Mouse (Mus musculus) embryonic facial prominence, embryonic 11.5 days (tissue): Measurements from ENCODE around the gene Helt. TPM values are rescaled to one million over a fixed set of nuclear protein-coding genes. Genes with fewer than 3 reads are reported as not detected.
A peak's percentile ranks its signal among the peaks of the same experiment; 100 is the strongest.

Experiments
- ATAC-seq: fragments of 200-750 bp; cut with Nextera tagmentation; replicated peaks from 2 replicates; pipeline ENCODE4 v1.8.0; 2017; ENCODE audit warnings: low read depth; ENCODE audit not compliant: insufficient number of reproducible peaks, low FRiP score, low TSS enrichment
- DNase-seq: peaks from one replicate; pipeline ENCODE4 v3.0.0-alpha.2; 2015; ENCODE audit warnings: low spot score
- H3K27ac ChIP-seq: fragments of 300-500 bp; sonication (generic); replicated peaks from 2 replicates; pipeline ENCODE4 v1.5.1; 2014; ENCODE audit warnings: mild to moderate bottlenecking, low read depth, low read length, control low read depth
- H3K27me3 ChIP-seq: fragments of 300-500 bp; sonication (generic); 2 replicates; pipeline ENCODE4 v1.6.1; 2014; ENCODE audit warnings: mild to moderate bottlenecking, low read length, moderate library complexity, mixed read lengths; ENCODE audit not compliant: control insufficient read depth, insufficient read depth
- H3K36me3 ChIP-seq: fragments of 300-500 bp; sonication (generic); replicated peaks from 2 replicates; pipeline ENCODE4 v1.6.1; 2014; ENCODE audit warnings: low read depth, mild to moderate bottlenecking, low read length, moderate library complexity, mixed read lengths; ENCODE audit not compliant: control insufficient read depth, insufficient read depth
- H3K4me1 ChIP-seq: fragments of 300-500 bp; sonication (generic); 2 replicates; pipeline ENCODE4 v1.6.1; 2014; ENCODE audit warnings: low read length, mixed read lengths; ENCODE audit not compliant: control insufficient read depth, insufficient read depth
- H3K4me2 ChIP-seq: fragments of 300-500 bp; sonication (generic); 2 replicates; pipeline ENCODE4 v1.6.1; 2014; ENCODE audit warnings: low read depth, mild to moderate bottlenecking, control low read depth, low read length, moderate library complexity
- H3K4me3 ChIP-seq: fragments of 300-500 bp; sonication (generic); 2 replicates; pipeline ENCODE4 v1.5.1; 2014; ENCODE audit warnings: low read depth, low read length, control low read depth
- H3K9ac ChIP-seq: fragments of 300-500 bp; sonication (generic); replicated peaks from 2 replicates; pipeline ENCODE4 v1.6.1; 2014; ENCODE audit warnings: mild to moderate bottlenecking, control low read depth, low read length
- H3K9me3 ChIP-seq: fragments of 300-500 bp; sonication (generic); replicated peaks from 2 replicates; pipeline ENCODE4 v1.6.1; 2016; ENCODE audit warnings: mild to moderate bottlenecking, low read length, inconsistent platforms, mixed read lengths; ENCODE audit not compliant: control insufficient read depth
- WGBS: fragments of 180-500 bp; shearing (Covaris S2); extraction: QIAGEN DNeasy Blood & Tissue Kit; methylation state at CpG from one replicate; pipeline ENCODE4 v1.1.7; 2014; 5-methylcytosine and 5-hydroxymethylcytosine counted together
- polyA plus RNA-seq: library from polyadenylated mRNA; unstranded; fragments of >200 nt; fragmentation: Nextera tagmentation; extraction: Ambion mirVana; gene quantifications from 2 replicates; pipeline ENCODE4 v1.2.1, GENCODE M21; 2014

Helt gene
- polyA plus RNA-seq, 1 experiment from 2014 or later: 1.9 TPM

- H3K4me1 ChIP-seq: no peaks in the 10 kb centered on the region
- no peak overlapping the region for H3K4me3 ChIP-seq
- H3K27ac ChIP-seq: no peak overlapping the region
- no peak for ATAC-seq
- peaks cover 75% of the 10 kb centered on the region for H3K27me3 ChIP-seq
- DNase-seq: peak; percentile 19
- WGBS: 1% methylated on average over 8 of the region's 8 CpGs
- H3K4me2 ChIP-seq: no peak overlapping the region
- no peaks in the 10 kb centered on the region for H3K9me3 ChIP-seq
- H3K9ac ChIP-seq: no peak overlapping the region
- no peaks in the 10 kb centered on the region for H3K36me3 ChIP-seq
Measured at GRCm38 (mm10) chr8:46295951-46296350, 1.5 kb upstream of the Helt start.

DNA sequence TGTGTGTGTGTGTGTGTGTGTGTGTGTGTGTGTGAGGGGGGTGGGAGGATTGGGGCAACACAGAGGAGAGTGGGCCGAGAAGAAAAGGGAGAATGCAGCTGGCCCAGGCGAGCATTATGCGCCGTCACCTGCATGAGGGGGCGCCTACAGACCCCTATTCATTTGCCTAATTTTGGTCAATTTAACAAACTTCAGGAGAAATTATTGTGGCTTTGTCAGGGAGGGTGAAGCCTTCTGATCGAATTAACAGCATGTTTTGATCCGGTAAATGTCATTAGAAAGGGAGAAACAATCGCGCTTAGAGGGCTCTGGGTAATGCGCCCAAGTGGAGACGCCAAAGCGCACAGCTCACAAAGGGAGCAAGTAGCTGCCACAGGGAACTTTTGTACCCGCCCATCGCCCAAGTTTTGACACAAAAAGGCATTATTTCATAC, 647 bp upstream of the Helt start:
- no peak for ATAC-seq
- DNase-seq: peak; percentile 51
- Histone ChIP-seq H3K27ac (no peak overlapping the region), H3K4me3 (no peak overlapping the region), H3K4me2 (no peak overlapping the region), H3K36me3 (no peaks in the 10 kb centered on the region), H3K9ac (no peak overlapping the region), H3K27me3 (peaks cover 79% of the 10 kb centered on the region), H3K9me3 (no peaks in the 10 kb centered on the region), H3K4me1 (no peaks in the 10 kb centered on the region)
- WGBS: under 1% methylated on average over 14 of the region's 14 CpGs

DNA sequence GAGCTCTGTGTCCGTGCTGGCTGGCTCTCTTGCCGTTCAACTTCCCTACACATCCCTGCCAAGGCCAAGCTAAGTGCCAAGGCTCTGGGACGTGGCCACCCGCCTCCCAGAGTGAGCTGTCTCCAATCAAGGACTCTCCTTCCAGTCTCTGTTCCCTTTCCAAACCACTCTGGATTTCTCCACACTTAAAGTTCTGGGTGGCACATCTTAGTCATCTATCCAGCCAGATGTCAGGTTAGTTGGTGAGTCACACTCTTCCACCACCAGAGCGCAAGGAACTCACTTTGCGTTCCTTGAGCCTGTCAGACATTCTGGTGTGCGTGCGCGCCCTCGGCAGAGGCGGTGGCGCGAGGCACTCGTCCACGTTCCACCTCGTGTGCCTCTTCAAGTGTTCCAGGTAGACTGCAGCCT, 725 bp downstream of the Helt start:
- peaks cover 78% of the 10 kb centered on the region for H3K27me3 ChIP-seq
- 1% methylated on average over 16 of the region's 16 CpGs for WGBS
- ATAC-seq: no peak
- H3K9ac ChIP-seq: no peak overlapping the region
- no peak overlapping the region for H3K27ac ChIP-seq
- H3K4me2 ChIP-seq: no peak overlapping the region
- H3K4me1 ChIP-seq: no peaks in the 10 kb centered on the region
- H3K4me3 ChIP-seq: no peak overlapping the region
- no peaks in the 10 kb centered on the region for H3K9me3 ChIP-seq
- no peak for DNase-seq
- no peaks in the 10 kb centered on the region for H3K36me3 ChIP-seq

GRCm38 (mm10) chr8:46293201-46293600, 1.3 kb downstream of the Helt start:
- WGBS: 3% methylated on average over 14 of the region's 14 CpGs
- peak overlapping the region; percentile 8; the same call in 1 of the 2 replicates for H3K4me2 ChIP-seq
- H3K4me1 ChIP-seq: no peaks in the 10 kb centered on the region
- no peaks in the 10 kb centered on the region for H3K9me3 ChIP-seq
- no peak overlapping the region for H3K9ac ChIP-seq
- H3K27ac ChIP-seq: no peak overlapping the region
- no peaks in the 10 kb centered on the region for H3K36me3 ChIP-seq
- H3K27me3 ChIP-seq: peaks cover 80% of the 10 kb centered on the region
- no peak overlapping the region for H3K4me3 ChIP-seq
- ATAC-seq: no peak
- no peak for DNase-seq

DNA sequence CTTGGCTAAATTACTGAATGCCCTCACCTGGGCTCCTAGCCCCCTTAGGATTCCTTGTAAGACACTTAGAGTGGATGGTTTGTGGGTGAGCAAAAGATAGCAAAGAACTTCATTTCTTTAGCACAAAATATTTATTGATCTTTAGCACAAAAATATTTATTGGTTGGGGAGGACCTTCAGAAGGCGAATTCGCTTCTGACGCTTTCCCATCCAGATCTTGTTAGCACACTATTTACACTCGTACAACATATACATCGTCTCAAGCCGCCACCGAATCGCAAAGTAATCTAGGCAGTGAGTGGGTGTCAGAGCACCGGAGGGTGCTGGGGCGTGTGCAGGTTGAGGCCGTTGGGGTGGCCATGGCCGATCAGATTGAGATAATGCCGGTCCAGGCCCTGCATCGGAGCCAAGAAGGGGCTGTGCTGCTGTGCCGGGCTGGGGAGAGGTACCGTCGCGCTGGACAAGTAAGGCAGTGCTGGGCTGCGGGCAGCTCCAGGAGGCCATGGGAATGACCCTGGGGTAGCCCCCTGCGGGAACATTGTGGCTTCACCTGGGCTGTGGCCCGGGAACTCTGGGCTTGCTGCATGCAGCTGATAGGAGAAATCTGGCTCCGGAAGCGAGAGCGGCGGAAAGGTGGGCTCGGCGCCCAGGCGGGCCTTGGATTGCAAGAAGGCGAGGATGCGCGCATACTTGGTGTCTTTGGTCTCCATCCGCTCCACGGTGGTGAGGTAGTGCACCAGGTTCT, 2.4 kb downstream of the Helt start:
- Histone ChIP-seq H3K27ac (no peak overlapping the region), H3K4me3 (no peak overlapping the region), H3K4me2 (no peak overlapping the region), H3K4me1 (no peaks in the 10 kb centered on the region), H3K36me3 (no peaks in the 10 kb centered on the region), H3K27me3 (peaks cover 72% of the 10 kb centered on the region), H3K9me3 (no peaks in the 10 kb centered on the region), H3K9ac (no peak overlapping the region)
- DNase-seq: peak; percentile 26
- 1% methylated on average over 33 of the region's 33 CpGs for WGBS
- no peak for ATAC-seq

GRCm38 (mm10) chr8:46289274-46289673, 5.2 kb downstream of the Helt start:
- H3K27me3 ChIP-seq: peaks cover 43% of the 10 kb centered on the region
- H3K9ac ChIP-seq: no peak overlapping the region
- no peaks in the 10 kb centered on the region for H3K36me3 ChIP-seq
- no peak overlapping the region for H3K27ac ChIP-seq
- peak; percentile 11 for DNase-seq
- H3K9me3 ChIP-seq: no peaks in the 10 kb centered on the region
- no peaks in the 10 kb centered on the region for H3K4me1 ChIP-seq
- no peak for ATAC-seq
- H3K4me3 ChIP-seq: no peak overlapping the region
- 18% methylated on average over 11 of the region's 11 CpGs for WGBS
- H3K4me2 ChIP-seq: no peak overlapping the region

DNA sequence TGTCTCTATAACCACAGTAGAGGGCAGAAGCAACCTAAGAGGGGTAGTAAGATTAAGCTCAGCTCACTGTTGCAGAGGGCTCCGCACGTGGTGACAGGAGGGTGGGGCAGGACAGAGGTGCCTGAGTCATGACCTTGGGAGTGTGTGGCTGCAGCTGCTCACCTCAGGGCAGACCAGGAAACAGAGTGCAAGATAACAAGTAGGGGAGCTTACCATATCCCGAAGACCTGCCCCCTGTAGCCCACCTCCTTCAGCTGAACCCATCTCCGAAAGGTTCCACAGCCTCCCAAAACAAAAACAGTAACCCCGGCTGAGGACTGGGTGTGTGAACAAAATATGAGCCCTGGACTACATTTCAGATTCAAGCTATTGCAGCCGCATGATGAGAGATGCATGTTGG, 6.5 kb downstream of the Helt start:
- Histone ChIP-seq H3K4me3 (no peak overlapping the region), H3K36me3 (no peaks in the 10 kb centered on the region), H3K4me2 (no peak overlapping the region), H3K27ac (no peak overlapping the region), H3K4me1 (no peaks in the 10 kb centered on the region), H3K27me3 (peaks cover 31% of the 10 kb centered on the region), H3K9ac (no peak overlapping the region), H3K9me3 (no peaks in the 10 kb centered on the region)
- ATAC-seq (no peak), DNase-seq (no peak)
- 92% methylated on average over 6 of the region's 6 CpGs for WGBS

- ATAC-seq (no peak), DNase-seq (no peak)
- Histone ChIP-seq H3K27me3 (peaks cover 10% of the 10 kb centered on the region), H3K36me3 (no peaks in the 10 kb centered on the region), H3K9me3 (no peaks in the 10 kb centered on the region), H3K27ac (no peak overlapping the region), H3K4me3 (no peak overlapping the region), H3K9ac (no peak overlapping the region), H3K4me2 (no peak overlapping the region), H3K4me1 (no peaks in the 10 kb centered on the region)
- 76% methylated on average over 4 of the region's 4 CpGs for WGBS
Measured at GRCm38 (mm10) chr8:46285980-46286379, 8.5 kb downstream of the Helt start.
